Mouse (Mus musculus) E14TG2a.4 (cell line): Measurements from ENCODE around the gene Mthfd2.

ENCODE experiments used
- CTCF ChIP-seq: conservative IDR thresholded peaks from 2 replicates; pipeline ENCODE4 v1.5.1; 2014; ENCODE audit warnings: low read length
- POU5F1 ChIP-seq: IDR thresholded peaks from 2 replicates; pipeline ENCODE4 v1.6.1; 2014; ENCODE audit warnings: low read length, borderline replicate concordance

DNA sequence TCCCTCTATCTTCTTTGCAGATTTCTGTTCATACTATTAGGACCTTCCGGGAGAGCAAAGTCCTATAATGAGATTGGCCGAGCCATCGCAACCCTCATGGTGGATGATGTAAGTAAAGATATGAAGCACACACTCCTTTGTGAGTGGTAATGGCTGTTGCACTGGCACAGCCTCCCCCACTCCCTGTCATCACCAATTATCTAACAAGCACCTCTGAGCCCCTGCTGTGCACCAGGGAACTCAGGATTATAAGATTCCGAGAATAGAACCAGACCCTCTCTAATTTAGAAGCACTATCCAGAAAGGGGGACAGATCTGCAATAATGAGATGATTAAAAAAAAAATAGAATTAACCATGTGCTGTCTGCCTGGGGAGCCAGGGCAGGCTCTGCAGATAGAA is 60.1 kb downstream of the Mthfd2 start:
- no peak for TF ChIP-seq POU5F1
- no peak for TF ChIP-seq CTCF
